8 mouse cellular contexts compared by ENCODE assay signal in the genomic region with DNA sequence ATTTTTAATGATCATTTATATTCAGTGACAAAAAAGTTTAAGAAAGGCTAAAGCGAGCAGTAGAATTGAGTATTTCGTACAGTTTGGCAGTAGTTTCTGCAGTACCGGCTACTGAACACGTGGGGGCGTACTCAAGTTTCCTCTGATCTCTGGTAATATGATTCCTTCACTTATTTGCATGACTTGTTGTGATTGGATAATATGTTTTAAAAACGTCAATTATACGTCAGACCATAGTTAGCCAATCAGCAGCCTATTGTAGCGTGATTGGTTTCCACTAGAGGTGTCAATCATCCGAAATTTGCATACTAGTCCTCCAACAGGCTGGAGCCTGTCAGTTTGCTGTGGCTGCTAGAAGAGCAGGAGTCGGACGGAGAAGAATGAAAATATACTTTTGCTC.
DNase-seq lines count a peak whose midpoint lies in the region; ATAC-seq and TF ChIP-seq lines count a peak whose summit lies in the region.

No protein-coding gene starts in this region.

- H3K4me2 ChIP-seq in intestine, postnatal 0 days (replicated peaks; ENCODE audit: low read depth) = peak overlapping the region; percentile 52; the same call in 1 of the 2 replicates
- peak overlapping the region; percentile 51 for H3K4me2 ChIP-seq in neural tube, embryonic 13.5 days

- no peaks in the 10 kb centered on the region for H3K9me3 ChIP-seq in embryonic facial prominence, embryonic 10.5 days
- no peaks in the 10 kb centered on the region for H3K9me3 ChIP-seq in intestine, postnatal 0 days (ENCODE audit: control insufficient read depth)
- H3K9me3 ChIP-seq in neural tube, embryonic 13.5 days = no peaks in the 10 kb centered on the region

- peak; percentile 73 for ATAC-seq in intestine, postnatal 0 days
- ATAC-seq in neural tube, embryonic 13.5 days (ENCODE audit: low read depth) = peak; percentile 72

- no peaks in the 10 kb centered on the region for H3K79me2 ChIP-seq in heart, adult 2 months (replicated peaks; ENCODE audit: control insufficient read depth, insufficient read depth, low read length)

- peak overlapping the region; percentile 98 for H3K27ac ChIP-seq in embryonic facial prominence, embryonic 10.5 days (replicated peaks)
- peak overlapping the region; percentile 82 for H3K27ac ChIP-seq in heart, adult 2 months
- no peak overlapping the region for H3K27ac ChIP-seq in intestine, postnatal 0 days (ENCODE audit: low read depth, low read length)
- H3K27ac ChIP-seq in neural tube, embryonic 13.5 days (replicated peaks) = no peak overlapping the region

- H3K36me3 ChIP-seq in embryonic facial prominence, embryonic 10.5 days (replicated peaks) = no peaks in the 10 kb centered on the region
- no peaks in the 10 kb centered on the region for H3K36me3 ChIP-seq in heart, adult 2 months (ENCODE audit: control insufficient read depth, insufficient read depth, low read length)
- no peaks in the 10 kb centered on the region for H3K36me3 ChIP-seq in intestine, postnatal 0 days (ENCODE audit: control insufficient read depth, insufficient read depth)
- H3K36me3 ChIP-seq in neural tube, embryonic 13.5 days = no peaks in the 10 kb centered on the region

- peaks cover 34% of the 10 kb centered on the region for H3K27me3 ChIP-seq in embryonic facial prominence, embryonic 10.5 days (replicated peaks; ENCODE audit: low read depth, poor library complexity, severe bottlenecking)
- peaks cover 9% of the 10 kb centered on the region for H3K27me3 ChIP-seq in heart, adult 2 months (ENCODE audit: control insufficient read depth, insufficient read depth, low read length)
- H3K27me3 ChIP-seq in intestine, postnatal 0 days (replicated peaks; ENCODE audit: control insufficient read depth, insufficient read depth, low read length) = peaks cover 74% of the 10 kb centered on the region
- H3K27me3 ChIP-seq in neural tube, embryonic 13.5 days = peaks cover 6% of the 10 kb centered on the region

- peak; percentile 75; the same call in 1 of the 2 replicates for TF ChIP-seq EP300 in heart, adult 2 months (IDR thresholded peaks at IDR 0.05; ENCODE audit: insufficient read depth, low read depth, low read length)

- peak overlapping the region; percentile 54; the same call in 1 of the 2 replicates for H3K4me3 ChIP-seq in embryonic facial prominence, embryonic 10.5 days
- peak overlapping the region; percentile 45 for H3K4me3 ChIP-seq in heart, adult 2 months
- no peak overlapping the region for H3K4me3 ChIP-seq in intestine, postnatal 0 days (ENCODE audit: low read depth, low read length)
- no peak overlapping the region for H3K4me3 ChIP-seq in lung, adult 2 months (replicated peaks; ENCODE audit: extremely low read depth, low read depth, low read length)
- no peak overlapping the region for H3K4me3 ChIP-seq in neural tube, embryonic 13.5 days

- WGBS in embryonic facial prominence, embryonic 10.5 days = under 1% methylated on average over 11 of the region's 11 CpGs
- 1% methylated on average over 11 of the region's 11 CpGs for WGBS in heart, adult 2 months
- WGBS in intestine, postnatal 0 days = 2% methylated on average over 11 of the region's 11 CpGs
- WGBS in lung, adult 2 months = under 1% methylated on average over 11 of the region's 11 CpGs
- under 1% methylated on average over 11 of the region's 11 CpGs for WGBS in neural tube, embryonic 13.5 days

- peak; percentile 68 for TF ChIP-seq CTCF in heart, adult 2 months (IDR thresholded peaks at IDR 0.05)
- TF ChIP-seq CTCF in intestine, postnatal 0 days (IDR thresholded peaks at IDR 0.05; ENCODE audit: low read depth) = peak; percentile 68
- peak; percentile 27; the same call in 1 of the 2 replicates for TF ChIP-seq CTCF in lung, adult 2 months (IDR thresholded peaks at IDR 0.05; ENCODE audit: insufficient read depth, low read length)

- peak; percentile 16 for DNase-seq in right cerebral cortex, postnatal 4 days
- no peak for DNase-seq in right cerebral cortex, postnatal 36 days (ENCODE audit: low spot score in 2 of 2)
- DNase-seq in embryonic facial prominence, embryonic 10.5 days (ENCODE audit: low spot score) = peak; percentile 71
- DNase-seq in heart, adult 2 months = peak; percentile 56 to 71
- no peak for DNase-seq in lung, adult 2 months
- DNase-seq in frontal cortex, adult 2 months (ENCODE audit: extremely low spot score in 1 of 2, low spot score in 1 of 2) = no peak

- H3K4me1 ChIP-seq in embryonic facial prominence, embryonic 10.5 days = peaks cover 68% of the 10 kb centered on the region
- peaks cover 1% of the 10 kb centered on the region; the same call in 1 of the 2 replicates for H3K4me1 ChIP-seq in heart, adult 2 months (ENCODE audit: control insufficient read depth, insufficient read depth, low read length)
- H3K4me1 ChIP-seq in intestine, postnatal 0 days (replicated peaks; ENCODE audit: control insufficient read depth, insufficient read depth, low read length) = 0 out of 2 replicates have a peak, but pooled peaks cover 4% of the 10 kb centered on the region
- H3K4me1 ChIP-seq in lung, adult 2 months (ENCODE audit: control insufficient read depth, insufficient read depth, low read length) = no peaks in the 10 kb centered on the region
- H3K4me1 ChIP-seq in neural tube, embryonic 13.5 days (replicated peaks) = peaks cover 52% of the 10 kb centered on the region

- TF ChIP-seq POLR2A in heart, adult 2 months (IDR thresholded peaks at IDR 0.05; ENCODE audit: insufficient read depth, low read depth, low read length) = peak; percentile 98
- peak; percentile 85; the same call in 1 of the 2 replicates for TF ChIP-seq POLR2A in lung, adult 2 months (IDR thresholded peaks at IDR 0.05; ENCODE audit: borderline replicate concordance, extremely low read depth, low read depth, low read length)

- intact Hi-C loops in heart, adult 2 months (cut with DNase I) = loop anchor here (2.0 to 10.0 kb wide), 2 partner anchors 1544 to 1954 kb away; a partner anchor contains a TSS

- no peak overlapping the region for H3K9ac ChIP-seq in heart, adult 2 months (ENCODE audit: low read depth, low read length)
- no peak overlapping the region for H3K9ac ChIP-seq in intestine, postnatal 0 days (ENCODE audit: low read depth, low read length)
- H3K9ac ChIP-seq in neural tube, embryonic 13.5 days = no peak overlapping the region

Comparison
In these comparisons a context has a peak if more than half of its experiments do, and no peak if none do; other contexts are left out.
1. DNase-seq: peak in right cerebral cortex, postnatal 4 days (single experiment), embryonic facial prominence, embryonic 10.5 days (single experiment) and heart, adult 2 months (2 of 2); none in right cerebral cortex, postnatal 36 days (0 of 2), lung, adult 2 months (single experiment) and frontal cortex, adult 2 months (0 of 2).
2. H3K27ac ChIP-seq: peak in embryonic facial prominence, embryonic 10.5 days (single experiment) and heart, adult 2 months (single experiment); none in intestine, postnatal 0 days (single experiment) and neural tube, embryonic 13.5 days (single experiment).
3. H3K4me3 ChIP-seq: peak in embryonic facial prominence, embryonic 10.5 days (single experiment) and heart, adult 2 months (single experiment); none in intestine, postnatal 0 days (single experiment), lung, adult 2 months (single experiment) and neural tube, embryonic 13.5 days (single experiment).
4. Peak in every context shown above with its lines, with median percentiles within 50 percentile points of each other: CTCF ChIP-seq.